Mouse (Mus musculus) stomach, postnatal 0 days (tissue): ENCODE data around the gene Acad10. TPM values are rescaled to one million over a fixed set of nuclear protein-coding genes. Genes with fewer than 3 reads are reported as not detected.

Experiments
- ATAC-seq: fragments of 200-750 bp; cut with Nextera tagmentation; 2 replicates; pipeline ENCODE4 v1.8.0; 2017; ENCODE audit not compliant: low FRiP score, low TSS enrichment
- DNase-seq: peaks from one replicate; pipeline ENCODE4 v3.0.0-alpha.2; 2016; ENCODE audit warnings: low spot score
- H3K27ac ChIP-seq: fragments of 300-500 bp; sonication (generic); replicated peaks from 2 replicates; pipeline ENCODE4 v1.5.1; 2014; ENCODE audit warnings: mild to moderate bottlenecking, control low read depth
- H3K27me3 ChIP-seq: fragments of 300-500 bp; sonication (generic); 2 replicates; pipeline ENCODE4 v1.6.1; 2014; ENCODE audit warnings: low read length; ENCODE audit not compliant: control insufficient read depth, insufficient read depth
- H3K36me3 ChIP-seq: fragments of 300-500 bp; sonication (generic); 2 replicates; pipeline ENCODE4 v1.6.1; 2014; ENCODE audit warnings: low read length, mixed read lengths; ENCODE audit not compliant: control insufficient read depth, insufficient read depth
- H3K4me1 ChIP-seq: fragments of 300-500 bp; sonication (generic); replicated peaks from 2 replicates; pipeline ENCODE4 v1.6.1; 2014; ENCODE audit warnings: antibody characterized with exemption; ENCODE audit not compliant: control insufficient read depth, insufficient read depth
- H3K4me2 ChIP-seq: fragments of 300-500 bp; sonication (generic); replicated peaks from 2 replicates; pipeline ENCODE4 v1.6.1; 2014; ENCODE audit warnings: low read depth, mild to moderate bottlenecking, control low read depth, moderate library complexity
- H3K4me3 ChIP-seq: fragments of 300-500 bp; sonication (generic); 2 replicates; pipeline ENCODE4 v1.5.1; 2014; ENCODE audit warnings: low read depth, low read length, control low read depth
- H3K9ac ChIP-seq: fragments of 300-500 bp; sonication (generic); 2 replicates; pipeline ENCODE4 v1.6.1; 2014; ENCODE audit warnings: mild to moderate bottlenecking, low read length, control low read depth, mixed read lengths
- H3K9me3 ChIP-seq: fragments of 300-500 bp; sonication (generic); 2 replicates; pipeline ENCODE4 v1.6.1; 2016; ENCODE audit warnings: low read length; ENCODE audit not compliant: control insufficient read depth
- CTCF ChIP-seq: IDR thresholded peaks from 2 replicates; pipeline ENCODE4 v1.5.1; 2016; ENCODE audit warnings: antibody characterized with exemption, low read depth, mild to moderate bottlenecking, moderate library complexity
- EP300 ChIP-seq: optimal IDR thresholded peaks from 2 replicates; pipeline ENCODE3; 2016; ENCODE audit warnings: antibody characterized with exemption
- WGBS: fragments of 180-500 bp; shearing (Covaris S2); extraction: QIAGEN DNeasy Blood & Tissue Kit; methylation state at CpG from one replicate; pipeline ENCODE4 v1.1.7; 2014; 5-methylcytosine and 5-hydroxymethylcytosine counted together
- polyA plus RNA-seq: library from polyadenylated mRNA; unstranded; fragments of >200 nt; fragmentation: Nextera tagmentation; extraction: Ambion mirVana; gene quantifications from 2 replicates; pipeline ENCODE4 v1.2.1, GENCODE M21; 2015

Gene Acad10
- polyA plus RNA-seq, 1 experiment from 2014 or later: 3.0 TPM

DNA sequence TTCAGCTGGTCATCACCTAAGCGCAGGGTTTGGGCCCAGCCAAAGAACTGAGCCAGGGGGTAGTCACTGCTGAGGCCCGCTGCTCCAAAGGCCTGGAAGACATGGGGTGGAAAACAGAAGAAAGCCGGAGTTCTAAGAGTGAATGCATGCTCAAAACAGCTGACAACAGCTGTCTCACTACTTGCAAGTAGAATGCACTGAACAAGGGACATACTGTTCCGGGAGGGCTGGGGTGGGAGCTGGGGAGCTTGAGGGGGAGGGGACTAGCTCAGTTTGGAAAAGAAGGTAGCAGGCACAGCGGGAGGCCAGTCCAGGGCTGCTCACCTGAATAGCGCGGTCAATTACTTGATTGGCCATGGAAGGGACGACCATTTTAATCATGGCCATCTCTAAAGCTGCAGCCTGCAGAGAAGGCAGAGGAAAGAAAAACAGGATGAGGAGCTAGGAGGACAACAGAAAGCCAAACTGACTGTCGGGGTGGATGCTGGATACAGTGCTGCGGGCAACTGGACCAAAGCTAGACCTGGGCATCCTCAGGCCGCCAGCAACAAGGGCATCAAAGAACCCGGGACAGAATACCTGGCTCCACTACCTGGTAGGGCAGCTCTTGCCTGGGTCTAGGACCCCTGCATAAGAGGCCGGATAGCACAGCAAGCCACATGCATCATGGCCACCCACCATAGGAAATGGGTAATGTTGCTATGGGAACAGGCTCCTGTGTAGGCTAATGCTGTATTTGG lies 61.3 kb downstream of the Acad10 start:
- H3K27me3 ChIP-seq: no peaks in the 10 kb centered on the region
- H3K4me3 ChIP-seq: no peak overlapping the region
- DNase-seq: no peak
- ATAC-seq: peak; percentile 29; the same call in 1 of the 2 replicates
- 0 out of 2 replicates have a peak, but pooled peaks cover 3% of the 10 kb centered on the region for H3K4me1 ChIP-seq
- H3K36me3 ChIP-seq: no peaks in the 10 kb centered on the region
- peak overlapping the region; percentile 77 for H3K27ac ChIP-seq
- TF ChIP-seq EP300: no peak
- TF ChIP-seq CTCF: no peak
- no peak overlapping the region for H3K9ac ChIP-seq
- no peaks in the 10 kb centered on the region for H3K9me3 ChIP-seq
- H3K4me2 ChIP-seq: no peak overlapping the region
- 65% methylated on average over 13 of the region's 13 CpGs for WGBS

DNA sequence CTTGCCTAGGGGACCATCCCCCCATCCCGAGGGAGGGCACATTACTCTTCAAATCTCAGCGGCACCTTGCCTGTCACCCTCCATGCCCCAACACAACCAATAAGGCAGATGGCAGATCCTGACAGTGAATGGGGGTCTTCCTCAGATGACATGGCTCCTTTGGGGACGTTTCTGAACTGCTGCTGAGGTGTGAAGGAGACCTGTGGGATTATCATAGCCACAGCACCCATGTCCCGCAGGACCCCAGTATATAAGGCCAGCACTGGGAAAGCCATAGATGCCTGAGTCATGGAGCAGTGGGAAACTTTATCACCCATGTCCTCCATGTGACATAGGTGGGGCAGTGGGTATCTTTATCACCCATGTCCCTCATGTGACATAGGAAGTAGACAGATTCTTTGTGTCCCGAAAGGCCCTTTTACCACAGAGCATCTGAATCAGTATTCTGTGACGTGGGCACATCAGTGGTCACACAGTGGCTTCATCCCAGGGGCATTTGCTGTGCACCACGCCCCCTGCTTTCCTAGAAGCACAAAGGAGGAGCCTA lies 62.2 kb downstream of the Acad10 start:
- Histone ChIP-seq H3K27me3 (no peaks in the 10 kb centered on the region), H3K36me3 (no peaks in the 10 kb centered on the region), H3K9ac (no peak overlapping the region), H3K4me2 (no peak overlapping the region), H3K4me3 (no peak overlapping the region), H3K9me3 (no peaks in the 10 kb centered on the region), H3K4me1 (0 out of 2 replicates have a peak, but pooled peaks cover 3% of the 10 kb centered on the region), H3K27ac (peak overlapping the region; percentile 77)
- no peak for DNase-seq
- no peak for ATAC-seq
- TF ChIP-seq EP300: no peak
- no peak for TF ChIP-seq CTCF
- 79% methylated on average over 7 of the region's 7 CpGs for WGBS

DNA sequence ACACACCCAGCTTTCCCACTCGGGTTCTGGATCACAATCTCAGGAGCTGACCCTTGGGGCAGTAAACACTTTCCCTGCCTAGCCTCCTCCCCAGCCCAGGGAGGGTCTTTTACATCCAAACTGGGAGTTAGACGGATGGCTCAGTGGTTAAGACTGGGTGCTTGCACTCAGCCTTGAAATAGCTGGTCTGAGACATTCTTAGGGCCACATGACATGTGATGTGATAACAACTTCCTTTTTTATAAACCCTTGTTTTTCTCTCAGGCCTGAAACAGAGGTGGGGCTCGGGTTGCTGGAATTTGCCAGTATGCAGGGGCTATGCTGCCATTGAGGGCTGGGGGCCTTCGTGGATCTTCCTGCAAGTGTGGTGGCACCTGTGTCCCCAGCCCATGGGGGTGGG lies 63.0 kb downstream of the Acad10 start:
- Histone ChIP-seq H3K27ac (no peak overlapping the region), H3K4me1 (0 out of 2 replicates have a peak, but pooled peaks cover 3% of the 10 kb centered on the region), H3K9me3 (no peaks in the 10 kb centered on the region), H3K27me3 (no peaks in the 10 kb centered on the region), H3K9ac (no peak overlapping the region), H3K4me3 (no peak overlapping the region), H3K36me3 (no peaks in the 10 kb centered on the region), H3K4me2 (no peak overlapping the region)
- ATAC-seq: no peak
- 66% methylated on average over 4 of the region's 4 CpGs for WGBS
- no peak for DNase-seq
- TF ChIP-seq CTCF (no peak), EP300 (no peak)

DNA sequence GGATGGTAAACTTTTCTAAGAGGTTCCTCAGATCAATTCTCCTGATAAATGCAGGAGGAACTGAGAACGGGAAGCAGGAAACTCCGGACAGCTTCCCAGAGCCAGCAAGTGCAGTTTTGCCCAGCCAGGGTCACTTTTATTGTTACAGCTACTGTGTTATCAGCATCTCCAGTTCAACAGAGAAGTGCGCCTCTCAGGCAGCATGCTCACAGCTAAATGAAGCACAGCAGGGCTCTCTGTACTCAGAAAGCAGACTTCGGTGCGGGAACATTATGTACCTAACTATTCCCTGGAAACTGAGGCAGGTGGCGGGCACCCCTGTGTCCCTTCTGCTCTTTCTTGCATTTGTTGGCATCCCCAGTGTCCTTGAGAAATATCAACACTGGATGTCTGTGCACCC lies 64.1 kb downstream of the Acad10 start:
- H3K9ac ChIP-seq: no peak overlapping the region
- no peaks in the 10 kb centered on the region for H3K36me3 ChIP-seq
- H3K4me2 ChIP-seq: no peak overlapping the region
- 0 out of 2 replicates have a peak, but pooled peaks cover 3% of the 10 kb centered on the region for H3K4me1 ChIP-seq
- H3K4me3 ChIP-seq: no peak overlapping the region
- no peaks in the 10 kb centered on the region for H3K9me3 ChIP-seq
- H3K27me3 ChIP-seq: no peaks in the 10 kb centered on the region
- WGBS: 76% methylated on average over 6 of the region's 6 CpGs
- H3K27ac ChIP-seq: no peak overlapping the region
- DNase-seq (no peak), ATAC-seq (no peak)
- TF ChIP-seq CTCF (no peak), EP300 (no peak)

DNA sequence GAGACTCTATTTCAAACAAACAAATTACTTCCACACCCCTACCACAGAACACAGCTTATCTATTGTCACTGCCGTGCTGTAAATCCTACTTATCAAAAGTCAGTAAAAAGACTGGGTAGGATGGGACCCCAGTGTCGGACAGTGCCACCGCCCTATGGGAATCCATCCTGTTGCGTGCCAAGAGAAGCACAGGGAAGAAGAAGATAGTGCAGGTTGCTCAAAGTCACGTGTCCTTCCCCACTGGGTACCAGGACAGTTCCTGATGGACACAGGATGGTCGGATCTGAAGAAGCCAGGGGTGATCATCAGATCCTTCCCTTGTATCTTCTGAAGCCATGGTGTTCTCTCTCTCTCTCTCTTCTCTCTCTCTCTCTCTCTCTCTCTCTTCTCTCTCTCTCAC lies 64.6 kb downstream of the Acad10 start:
- Histone ChIP-seq H3K4me2 (no peak overlapping the region), H3K9me3 (no peaks in the 10 kb centered on the region), H3K36me3 (no peaks in the 10 kb centered on the region), H3K27ac (no peak overlapping the region), H3K9ac (no peak overlapping the region), H3K4me3 (no peak overlapping the region), H3K27me3 (no peaks in the 10 kb centered on the region), H3K4me1 (0 out of 2 replicates have a peak, but pooled peaks cover 3% of the 10 kb centered on the region)
- TF ChIP-seq EP300: no peak
- TF ChIP-seq CTCF: no peak
- ATAC-seq (no peak), DNase-seq (no peak)
- 73% methylated on average over 6 of the region's 6 CpGs for WGBS

DNA sequence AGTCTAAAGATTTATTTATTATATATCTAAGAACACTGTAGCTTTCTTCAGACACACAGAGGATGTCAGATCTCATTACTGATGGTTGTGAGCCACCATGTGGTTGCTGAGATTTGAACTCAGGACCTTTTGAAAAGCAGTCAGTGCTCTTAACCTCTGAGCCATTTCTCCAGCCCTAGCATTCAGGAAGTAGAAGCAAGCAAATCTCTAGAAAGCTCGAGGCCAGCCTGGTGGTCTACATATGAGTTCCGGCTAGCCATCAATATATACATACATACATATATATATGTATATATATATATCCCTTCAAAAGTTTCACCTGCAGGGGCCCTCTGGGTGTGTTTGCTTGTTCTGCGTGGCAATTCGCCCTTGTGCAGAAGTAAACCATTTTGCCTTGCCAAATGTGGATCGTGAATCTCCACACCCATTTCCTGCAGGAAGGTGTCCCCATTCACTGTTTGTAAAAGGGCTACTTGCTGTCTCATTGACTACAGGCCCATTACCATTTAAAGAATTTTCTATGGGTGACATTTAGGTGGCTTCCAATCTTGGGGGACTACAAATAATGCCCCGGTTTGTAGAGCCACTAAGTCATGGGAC lies 65.5 kb downstream of the Acad10 start:
- Histone ChIP-seq H3K4me1 (0 out of 2 replicates have a peak, but pooled peaks cover 3% of the 10 kb centered on the region), H3K27ac (no peak overlapping the region), H3K9me3 (no peaks in the 10 kb centered on the region), H3K27me3 (no peaks in the 10 kb centered on the region), H3K4me3 (no peak overlapping the region), H3K4me2 (no peak overlapping the region), H3K9ac (no peak overlapping the region), H3K36me3 (no peaks in the 10 kb centered on the region)
- DNase-seq: no peak
- 70% methylated on average over 6 of the region's 6 CpGs for WGBS
- TF ChIP-seq CTCF (no peak), EP300 (no peak)
- no peak for ATAC-seq
